Mouse (Mus musculus) cerebellum, adult 2 months (tissue): Measurements from ENCODE around the gene Fam43a. TPM values are rescaled to one million over a fixed set of nuclear protein-coding genes. Genes with fewer than 3 reads are reported as not detected.

ENCODE experiments used
- DNase-seq, 2 experiments: peaks; one replicate each; pipeline ENCODE4 v3.0.0; 2021
- H3K27ac ChIP-seq: fragments of 200-500 bp; 2 replicates; pipeline ENCODE4 v1.5.1; 2012; ENCODE audit warnings: low read length, control low read depth, inconsistent platforms; ENCODE audit not compliant: insufficient read depth
- H3K27me3 ChIP-seq: fragments of 200-500 bp; 2 replicates; pipeline ENCODE4 v1.6.1; 2012; ENCODE audit warnings: inconsistent platforms, mild to moderate bottlenecking, low read length, moderate library complexity; ENCODE audit not compliant: control insufficient read depth, insufficient read depth
- H3K4me1 ChIP-seq: fragments of 200-500 bp; 2 replicates; pipeline ENCODE4 v1.6.1; 2011; ENCODE audit warnings: low read length; ENCODE audit not compliant: control insufficient read depth, insufficient read depth
- H3K4me3 ChIP-seq: fragments of 200-500 bp; replicated peaks from 2 replicates; pipeline ENCODE3; 2011; ENCODE audit warnings: mild to moderate bottlenecking, low read depth, low read length, control low read depth; ENCODE audit not compliant: insufficient read depth
- CTCF ChIP-seq: fragments of 200-500 bp; IDR thresholded peaks from 2 replicates; pipeline ENCODE4 v1.5.1; 2011; ENCODE audit warnings: low read depth, mild to moderate bottlenecking, control low read depth, low read length, moderate library complexity, borderline replicate concordance; ENCODE audit not compliant: insufficient read depth
- POLR2A ChIP-seq: fragments of 200-500 bp; IDR thresholded peaks from 2 replicates; pipeline ENCODE4 v1.6.1; 2011; ENCODE audit warnings: low read length, control low read depth, borderline replicate concordance; ENCODE audit not compliant: insufficient read depth
- WGBS: fragments of 180-500 bp; shearing (Covaris S2); methylation state at CpG from one replicate; pipeline ENCODE4 v1.1.7; 2018; 5-methylcytosine and 5-hydroxymethylcytosine counted together
- polyA plus RNA-seq: library from polyadenylated mRNA; depleted of rRNA; stranded (reverse); fragments of >200 nt; gene quantifications from 2 replicates; pipeline ENCODE4 v1.2.3, GENCODE M21; 2012

Fam43a gene
- polyA plus RNA-seq, 1 experiment = 15.2 TPM

GRCm38 (mm10) chr16:30560601-30561000, 38.9 kb upstream of the Fam43a start:
- no peak overlapping the region for H3K27ac ChIP-seq
- H3K4me1 ChIP-seq = no peaks in the 10 kb centered on the region
- WGBS = 76% methylated on average over 4 of the region's 4 CpGs
- DNase-seq = no peak
- TF ChIP-seq POLR2A (no peak), CTCF (no peak)
- no peaks in the 10 kb centered on the region for H3K27me3 ChIP-seq
- no peak overlapping the region for H3K4me3 ChIP-seq

- 95% methylated on average over 6 of the region's 6 CpGs for WGBS
- TF ChIP-seq CTCF (no peak), POLR2A (no peak)
- no peak overlapping the region for H3K4me3 ChIP-seq
- H3K27ac ChIP-seq = no peak overlapping the region
- no peaks in the 10 kb centered on the region for H3K4me1 ChIP-seq
- DNase-seq = no peak
- no peaks in the 10 kb centered on the region for H3K27me3 ChIP-seq
Measured at GRCm38 (mm10) chr16:30565631-30566030, 33.9 kb upstream of the Fam43a start.

GRCm38 (mm10) chr16:30570173-30570572, 29.4 kb upstream of the Fam43a start:
- TF ChIP-seq CTCF = no peak
- TF ChIP-seq POLR2A = no peak
- no peaks in the 10 kb centered on the region for H3K4me1 ChIP-seq
- H3K4me3 ChIP-seq = no peak overlapping the region
- DNase-seq = no peak
- no peak overlapping the region for H3K27ac ChIP-seq
- no peaks in the 10 kb centered on the region for H3K27me3 ChIP-seq
- WGBS = 95% methylated on average over 4 of the region's 4 CpGs

- no peak for TF ChIP-seq POLR2A
- TF ChIP-seq CTCF = no peak
- Histone ChIP-seq H3K4me3 (no peak overlapping the region), H3K27ac (no peak overlapping the region), H3K4me1 (no peaks in the 10 kb centered on the region), H3K27me3 (no peaks in the 10 kb centered on the region)
- no peak for DNase-seq
- 95% methylated on average over 5 of the region's 5 CpGs for WGBS
Measured at GRCm38 (mm10) chr16:30571378-30571777, 28.1 kb upstream of the Fam43a start.

GRCm38 (mm10) chr16:30572239-30572638, 27.3 kb upstream of the Fam43a start:
- DNase-seq = no peak
- TF ChIP-seq CTCF = no peak
- TF ChIP-seq POLR2A = no peak
- 65% methylated on average over 4 of the region's 4 CpGs for WGBS

GRCm38 (mm10) chr16:30575815-30576214, 23.7 kb upstream of the Fam43a start:
- H3K27ac ChIP-seq = no peak overlapping the region
- TF ChIP-seq CTCF = no peak
- no peak for TF ChIP-seq POLR2A
- no peak for DNase-seq
- no peak overlapping the region for H3K4me3 ChIP-seq
- WGBS = 89% methylated on average over 7 of the region's 7 CpGs
- H3K27me3 ChIP-seq = no peaks in the 10 kb centered on the region
- no peaks in the 10 kb centered on the region for H3K4me1 ChIP-seq

More at GRCm38 (mm10) chr16:30572239-30572638, 27.3 kb upstream of the Fam43a start:
- Histone ChIP-seq H3K4me3 (no peak overlapping the region), H3K27me3 (no peaks in the 10 kb centered on the region), H3K4me1 (no peaks in the 10 kb centered on the region), H3K27ac (no peak overlapping the region)

- TF ChIP-seq CTCF (no peak), POLR2A (no peak)
- no peak overlapping the region for H3K4me3 ChIP-seq
- no peak for DNase-seq
- H3K4me1 ChIP-seq = no peaks in the 10 kb centered on the region
- 89% methylated on average over 1 of the region's 1 CpGs for WGBS
- H3K27ac ChIP-seq = no peak overlapping the region
- H3K27me3 ChIP-seq = no peaks in the 10 kb centered on the region
Measured at GRCm38 (mm10) chr16:30576392-30576791, 23.1 kb upstream of the Fam43a start.

GRCm38 (mm10) chr16:30580765-30581164, 18.8 kb upstream of the Fam43a start:
- WGBS = 89% methylated on average over 5 of the region's 5 CpGs

More at GRCm38 (mm10) chr16:30580765-30581164, 18.8 kb upstream of the Fam43a start:
- DNase-seq = no peak
- TF ChIP-seq POLR2A = no peak
- TF ChIP-seq CTCF = no peak
- Histone ChIP-seq H3K27ac (no peak overlapping the region), H3K4me1 (no peaks in the 10 kb centered on the region), H3K27me3 (no peaks in the 10 kb centered on the region), H3K4me3 (no peak overlapping the region)
